Mouse (Mus musculus) gastrocnemius, adult 2 months (tissue): ENCODE measurements at regions not wholly inside any gene's neighbourhood (a gene's known extent, or its start where the extent isn't known, plus 50 kb on each side); places are given as distances from the start of the nearest gene placed in this dataset.
A peak's percentile ranks its signal among the peaks of the same experiment; 100 is the strongest.

Experiments
- DNase-seq: peaks from one replicate; pipeline ENCODE4 v3.0.0; 2022
- H3K27ac ChIP-seq: fragments of 200-600 bp; 2 replicates; pipeline ENCODE4 v1.8.1; 2022; ENCODE audit warnings: mild to moderate bottlenecking
- H3K4me3 ChIP-seq: fragments of 200-600 bp; 2 replicates; pipeline ENCODE4 v1.8.1; 2022; ENCODE audit warnings: mild to moderate bottlenecking, moderate library complexity
- CTCF ChIP-seq: fragments of 200-600 bp; IDR thresholded peaks from 2 replicates; pipeline ENCODE4 v1.8.1; 2022; ENCODE audit warnings: antibody characterized with exemption, mild to moderate bottlenecking, moderate library complexity
- intact Hi-C: fragments of 180-260 bp; cut with DNase I; formaldehyde crosslinking; loops from one replicate; pipeline ENCODE4 v1.15.1; 2025

DNA sequence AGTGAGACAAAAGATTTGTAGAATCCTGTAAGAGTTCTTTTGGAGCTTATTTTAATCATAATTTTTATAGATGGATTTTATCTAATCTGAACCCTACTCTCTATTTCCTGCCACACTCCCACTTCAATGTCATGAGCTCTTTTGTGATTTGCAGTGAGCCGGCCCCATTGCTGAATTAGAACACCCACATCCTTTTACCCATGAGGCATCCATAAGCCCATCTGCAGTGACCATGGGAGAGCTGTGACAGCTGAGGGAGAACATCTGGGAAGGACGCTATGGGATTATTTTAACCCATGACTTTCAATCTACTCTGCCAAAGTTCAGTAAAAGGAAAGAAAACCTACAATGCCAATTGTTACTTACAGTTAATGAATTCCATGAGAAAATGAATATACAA is 337.8 kb upstream of the Dcn start:
- Histone ChIP-seq H3K4me3 (no peak overlapping the region), H3K27ac (no peak overlapping the region)
- intact Hi-C loops = no loop called here
- no peak for DNase-seq
- TF ChIP-seq CTCF = no peak

DNA sequence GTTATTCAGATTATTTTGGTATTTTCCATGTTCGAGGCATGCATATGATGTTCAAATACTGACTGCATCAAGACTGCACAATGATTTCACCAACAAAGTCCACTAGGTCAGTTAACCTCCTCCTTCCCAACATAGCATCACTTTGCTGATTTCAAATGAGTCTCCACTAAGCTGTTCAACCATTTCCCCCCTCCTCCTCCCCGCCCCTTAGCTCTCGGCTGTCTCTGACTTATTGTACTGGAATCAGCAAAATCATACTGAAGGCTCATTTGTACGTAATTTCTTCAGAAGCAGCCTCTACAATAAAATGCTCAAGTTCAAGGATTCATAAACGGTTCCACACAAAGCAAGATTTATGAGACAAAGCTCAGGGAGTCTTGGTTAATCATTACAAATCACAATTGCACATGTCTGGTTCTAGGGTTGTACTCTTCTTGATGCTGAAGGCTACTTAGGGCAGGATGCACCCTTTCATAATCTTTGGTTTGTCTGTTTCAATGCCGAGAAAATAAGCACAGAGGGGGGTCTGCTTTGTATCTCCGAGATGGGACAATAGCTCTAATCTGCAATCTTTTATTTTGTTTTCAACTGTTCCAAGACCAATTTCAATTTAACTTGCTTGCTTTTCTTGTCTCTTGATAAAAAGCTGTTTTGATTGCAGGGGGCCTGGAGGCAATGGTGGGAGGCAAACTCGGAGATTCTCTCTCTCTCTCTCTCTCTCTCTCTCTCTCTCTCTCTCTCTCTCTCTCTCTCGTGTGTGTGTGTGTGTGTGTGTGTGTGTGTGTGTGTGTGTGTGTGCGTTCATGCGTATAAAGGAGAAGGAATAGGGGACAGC is 320.6 kb upstream of the Dcn start:
- TF ChIP-seq CTCF = no peak
- H3K27ac ChIP-seq = no peak overlapping the region

DNA sequence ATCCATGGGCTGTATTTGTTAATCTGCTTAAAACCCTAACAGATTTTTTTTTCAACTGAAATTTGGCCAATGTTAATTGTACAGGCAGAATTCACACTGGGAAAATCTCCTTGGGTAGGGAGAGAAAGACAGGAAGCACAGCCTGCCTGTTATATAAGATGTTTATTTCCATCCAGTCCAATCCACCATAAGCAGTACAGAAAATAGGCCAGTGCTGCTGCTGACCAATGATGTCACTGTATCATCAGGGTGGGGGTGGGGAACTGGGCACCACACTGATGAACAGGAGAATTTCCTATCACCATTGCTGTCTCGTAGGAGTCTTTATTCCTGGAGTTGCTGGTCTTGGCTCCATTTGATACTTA is 320.0 kb upstream of the Dcn start:
- intact Hi-C loops = loop anchor here (10.0 kb wide), 1 partner anchor 945 kb away; no protein-coding TSS in a partner anchor
- H3K27ac ChIP-seq = no peak overlapping the region; the same call in 1 of the 2 replicates
- no peak for DNase-seq
- no peak overlapping the region for H3K4me3 ChIP-seq
- no peak for TF ChIP-seq CTCF

More for the DNA sequence above, 320.6 kb upstream of the Dcn start:
- H3K4me3 ChIP-seq = no peak overlapping the region
- intact Hi-C loops = loop anchor here (10.0 kb wide), 1 partner anchor 944 kb away; no protein-coding TSS in a partner anchor
- no peak for DNase-seq

DNA sequence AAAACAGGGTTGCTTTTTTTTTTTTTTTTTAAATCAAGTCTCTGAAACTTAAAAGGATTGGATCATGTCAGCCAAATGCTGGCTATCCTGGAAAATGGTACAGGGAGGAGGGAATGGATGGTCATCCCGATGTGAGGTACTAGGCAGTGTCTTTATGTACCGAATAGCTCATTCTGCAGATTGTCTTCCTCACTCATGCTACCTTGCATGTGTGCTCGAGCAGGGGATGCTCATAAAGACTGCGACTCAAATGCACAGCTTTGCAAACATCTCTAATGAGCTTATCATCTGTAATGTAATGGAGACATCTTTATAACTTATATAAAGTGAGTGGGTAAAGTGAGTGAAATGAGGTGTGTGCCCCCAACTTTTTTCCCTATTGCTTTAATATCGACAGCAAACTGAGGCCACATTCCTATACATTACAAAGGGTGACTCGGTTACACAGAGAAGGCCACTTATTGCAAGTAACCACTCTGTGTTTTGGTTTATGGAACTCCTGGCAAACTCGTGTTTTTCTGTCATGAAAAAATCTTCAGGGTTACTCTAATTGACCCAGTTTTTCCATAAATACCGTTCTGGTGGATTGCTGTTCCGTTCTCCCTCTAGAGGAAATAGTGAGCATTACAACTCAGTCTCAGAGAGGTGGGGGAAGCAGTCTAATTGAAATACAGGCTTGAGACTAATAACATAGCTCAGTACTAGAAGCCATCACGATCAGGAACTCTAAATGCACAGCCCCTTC is 319.4 kb upstream of the Dcn start:
- intact Hi-C loops = loop anchor here (10.0 kb wide), 1 partner anchor 945 kb away; no protein-coding TSS in a partner anchor
- H3K27ac ChIP-seq = no peak overlapping the region; the same call in 1 of the 2 replicates
- DNase-seq = no peak

DNA sequence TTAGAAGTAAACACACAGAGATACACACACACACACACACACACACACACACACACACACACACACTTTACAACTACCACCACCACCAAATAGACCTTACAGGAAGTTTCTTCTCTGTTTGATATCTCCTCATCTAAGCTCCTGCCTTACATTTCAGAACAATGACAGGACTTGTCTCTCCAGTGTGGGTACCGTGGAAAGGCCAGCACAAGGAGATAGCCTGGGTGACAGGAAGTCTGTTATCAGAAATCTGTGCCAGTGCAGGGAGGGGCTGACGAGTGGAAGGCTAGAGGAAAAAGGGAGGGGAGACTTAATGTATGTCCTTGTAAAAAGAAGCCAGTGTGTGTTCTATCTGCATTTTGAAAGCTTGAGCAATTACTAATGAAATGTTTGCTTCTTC is 318.5 kb upstream of the Dcn start:
- DNase-seq = no peak
- intact Hi-C loops = no loop called here
- TF ChIP-seq CTCF = no peak
- no peak overlapping the region for H3K4me3 ChIP-seq
- no peak overlapping the region for H3K27ac ChIP-seq

More for the DNA sequence above, 319.4 kb upstream of the Dcn start:
- peak; percentile 76 for TF ChIP-seq CTCF
- no peak overlapping the region for H3K4me3 ChIP-seq

DNA sequence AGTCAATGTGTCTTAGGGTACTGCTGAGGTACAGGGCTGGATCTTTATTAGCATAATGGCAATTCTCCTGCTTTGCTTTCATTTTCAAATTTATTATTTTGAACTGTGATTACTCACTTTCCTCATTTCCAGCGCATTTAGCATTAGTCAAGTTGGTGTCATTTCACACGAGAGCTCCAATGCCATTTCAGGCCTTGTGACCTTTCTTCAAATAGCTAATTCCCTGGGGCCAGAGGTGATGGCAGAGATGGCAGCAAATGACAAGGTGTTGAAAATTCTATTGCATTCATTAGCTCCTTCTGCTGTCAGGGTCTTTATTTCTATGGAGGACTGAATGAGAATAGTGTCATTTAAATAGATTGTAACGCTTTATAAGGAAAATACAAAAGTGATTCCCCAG is 300.9 kb upstream of the Dcn start:
- intact Hi-C loops = no loop called here
- Histone ChIP-seq H3K27ac (no peak overlapping the region), H3K4me3 (no peak overlapping the region)
- DNase-seq = no peak
- no peak for TF ChIP-seq CTCF

DNA sequence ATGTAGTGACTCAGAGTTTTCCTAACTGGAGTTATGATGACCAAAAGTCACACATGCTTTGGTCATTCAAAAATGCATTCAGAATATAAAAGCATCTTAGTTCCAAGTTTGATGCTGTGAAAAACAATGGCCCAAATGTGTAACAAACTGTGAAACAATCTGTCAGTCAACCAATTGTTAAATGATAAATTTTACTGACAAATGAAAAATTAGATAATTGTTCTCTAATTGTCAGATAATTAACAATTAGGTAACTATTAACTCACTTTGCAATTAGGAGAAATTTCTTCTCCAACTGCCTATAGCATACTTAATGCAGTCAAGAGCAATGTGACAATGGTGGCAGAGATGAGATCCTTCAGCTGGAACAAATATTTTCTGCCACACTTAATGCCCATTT is 289.7 kb upstream of the Dcn start:
- no peak for DNase-seq
- no peak for TF ChIP-seq CTCF
- intact Hi-C loops = no loop called here
- no peak overlapping the region for H3K4me3 ChIP-seq
- H3K27ac ChIP-seq = no peak overlapping the region

- no peak for TF ChIP-seq CTCF
These were observed 268.1 kb upstream of the Dcn start for GRCm38 (mm10) chr10:97211238-97211695.

DNA sequence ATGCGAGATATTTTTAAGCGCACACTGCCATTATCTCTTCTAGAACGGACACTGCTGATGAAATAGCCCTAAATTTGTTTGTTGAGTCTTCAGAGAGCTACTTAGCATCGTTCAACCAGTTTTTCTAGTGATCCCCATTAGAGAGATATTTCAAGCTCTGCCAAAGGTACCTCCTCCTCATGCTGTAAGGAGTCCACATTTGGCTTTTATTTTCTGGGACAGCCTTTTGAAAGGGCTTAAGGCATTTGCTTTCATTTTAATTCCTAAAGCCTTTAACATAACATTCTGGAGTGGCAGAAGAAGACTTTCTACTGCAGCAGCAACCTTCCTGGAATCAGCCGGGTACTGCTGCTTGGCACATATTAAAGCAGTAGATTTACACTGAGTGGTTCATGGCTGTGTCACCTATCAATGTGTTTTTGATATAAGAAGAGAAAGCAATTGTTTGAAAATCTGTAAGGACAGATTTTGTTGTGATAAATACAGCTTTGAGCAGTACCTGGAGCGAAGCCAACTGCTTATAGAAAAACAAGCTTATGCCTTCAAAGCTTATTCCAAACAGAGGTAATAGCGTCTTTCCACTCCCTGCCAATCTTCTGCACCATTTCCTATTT is 267.5 kb upstream of the Dcn start:
- intact Hi-C loops = no loop called here
- no peak overlapping the region for H3K27ac ChIP-seq
- no peak for TF ChIP-seq CTCF
- H3K4me3 ChIP-seq = no peak overlapping the region
- no peak for DNase-seq

More at GRCm38 (mm10) chr10:97211238-97211695, 268.1 kb upstream of the Dcn start:
- Histone ChIP-seq H3K4me3 (no peak overlapping the region), H3K27ac (no peak overlapping the region)
- no peak for DNase-seq
- intact Hi-C loops = no loop called here

DNA sequence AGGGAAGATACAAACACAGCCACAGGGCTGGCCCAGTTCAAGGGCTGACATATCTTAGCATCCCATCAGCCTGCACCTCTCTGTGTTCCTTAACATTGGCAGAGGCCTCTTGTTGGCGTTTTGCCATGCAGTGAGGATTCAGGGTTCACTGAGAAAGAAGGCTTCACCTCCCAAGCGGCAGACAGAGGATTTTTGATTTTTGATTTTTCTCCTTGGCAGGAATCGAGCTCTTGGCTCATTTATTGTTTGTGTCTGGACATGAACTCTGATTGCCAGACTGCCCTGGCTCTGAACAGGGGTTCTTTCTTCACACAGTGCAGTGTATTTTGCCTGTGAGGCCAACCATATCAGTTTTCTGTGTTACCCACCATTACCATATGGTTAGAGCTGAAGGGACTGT is 259.9 kb upstream of the Dcn start:
- Histone ChIP-seq H3K27ac (no peak overlapping the region), H3K4me3 (no peak overlapping the region)
- DNase-seq = peak; percentile 65
- intact Hi-C loops = no loop called here
- TF ChIP-seq CTCF = no peak

GRCm38 (mm10) chr10:97220431-97220830 is 259.0 kb upstream of the Dcn start:
- Histone ChIP-seq H3K27ac (no peak overlapping the region), H3K4me3 (no peak overlapping the region)
- no peak for TF ChIP-seq CTCF
- no peak for DNase-seq
- intact Hi-C loops = no loop called here

- intact Hi-C loops = no loop called here
- Histone ChIP-seq H3K27ac (no peak overlapping the region), H3K4me3 (no peak overlapping the region)
- no peak for TF ChIP-seq CTCF
- no peak for DNase-seq
These were observed 243.8 kb upstream of the Dcn start for GRCm38 (mm10) chr10:97235631-97236030.

- no peak overlapping the region for H3K27ac ChIP-seq
- TF ChIP-seq CTCF = no peak
- intact Hi-C loops = no loop called here
- H3K4me3 ChIP-seq = no peak overlapping the region
- DNase-seq = no peak
These were observed 237.9 kb upstream of the Dcn start for GRCm38 (mm10) chr10:97241476-97241875.
